ENCODE assay signal across 12 mouse cellular contexts in the genomic region with DNA sequence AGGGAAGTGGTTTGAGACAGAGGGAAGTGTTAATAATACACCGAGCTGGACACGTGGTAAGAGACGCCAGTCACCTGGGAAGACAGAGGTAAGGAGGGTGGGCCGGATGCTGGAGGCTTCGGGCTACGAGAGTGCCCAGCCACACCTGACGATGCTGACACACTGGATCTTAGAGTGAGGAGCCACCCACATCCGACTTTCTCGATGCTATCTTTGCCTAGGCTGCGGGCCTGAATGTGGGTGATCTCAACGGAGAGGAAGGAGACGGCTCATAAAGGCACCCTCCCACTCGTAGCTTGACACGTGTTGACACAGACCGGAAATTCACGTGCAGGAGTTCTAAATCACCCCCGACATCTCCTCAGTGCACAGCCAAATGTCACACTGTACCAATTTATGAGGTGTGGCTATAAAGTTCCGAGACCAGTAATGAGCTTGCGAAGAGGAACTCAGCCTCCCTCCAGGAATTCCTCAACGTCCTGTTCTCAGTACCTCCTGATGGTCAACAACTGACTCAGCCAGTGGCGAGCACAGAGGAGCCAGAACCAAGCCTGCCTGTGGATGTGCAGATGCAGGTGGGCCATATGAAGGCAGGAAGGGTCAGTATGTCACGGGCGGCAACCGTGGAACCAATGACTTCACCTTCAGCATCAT.
A peak's percentile ranks its signal among the peaks of the same experiment; 100 is the strongest.
DNase-seq lines count a peak whose midpoint lies in the region; ATAC-seq lines count a peak whose summit lies in the region.
"Had no signal": no experiment of that assay in that cellular context is flagged by ENCODE, and none has a peak within 500 bp of the region (broad histone marks: within the 10 kb centered on the region; RNA-seq: fewer than 3 reads in every experiment).

No protein-coding gene starts in this region.

- no peak overlapping the region for H3K4me3 ChIP-seq in hindbrain, embryonic 16.5 days (ENCODE audit: low read length)
- no peak overlapping the region for H3K4me3 ChIP-seq in hindbrain, embryonic 10.5 days
- peak overlapping the region; percentile 9; the same call in 1 of the 2 replicates for H3K4me3 ChIP-seq in limb, embryonic 10.5 days
- H3K4me3 ChIP-seq: forebrain, embryonic 15.5 days; heart, embryonic 10.5 days had no signal

- no peak overlapping the region for H3K4me2 ChIP-seq in hindbrain, embryonic 16.5 days (ENCODE audit: low read length)
- H3K4me2 ChIP-seq: forebrain, embryonic 15.5 days had no signal

- no peak overlapping the region for H3K9ac ChIP-seq in hindbrain, embryonic 16.5 days (ENCODE audit: low read depth, low read length)
- H3K9ac ChIP-seq: forebrain, embryonic 15.5 days had no signal

- H3K27ac ChIP-seq in hindbrain, embryonic 16.5 days (ENCODE audit: low read depth, low read length): no peak overlapping the region
- H3K27ac ChIP-seq in hindbrain, embryonic 10.5 days: no peak overlapping the region
- H3K27ac ChIP-seq in limb, embryonic 10.5 days: peak overlapping the region; percentile 50
- H3K27ac ChIP-seq: forebrain, embryonic 15.5 days; heart, embryonic 10.5 days; macrophage had no signal

- no peaks in the 10 kb centered on the region for H3K4me1 ChIP-seq in hindbrain, embryonic 16.5 days (ENCODE audit: control insufficient read depth, insufficient read depth, low read depth, low read length)
- peaks cover 11% of the 10 kb centered on the region; the same call in 1 of the 2 replicates for H3K4me1 ChIP-seq in hindbrain, embryonic 10.5 days (replicated peaks)
- peaks cover 27% of the 10 kb centered on the region for H3K4me1 ChIP-seq in limb, embryonic 10.5 days
- H3K4me1 ChIP-seq: forebrain, embryonic 15.5 days; heart, embryonic 10.5 days had no signal

- H3K36me3 ChIP-seq in hindbrain, embryonic 16.5 days (ENCODE audit: control insufficient read depth, insufficient read depth, low read length): no peaks in the 10 kb centered on the region
- no peaks in the 10 kb centered on the region for H3K36me3 ChIP-seq in hindbrain, embryonic 10.5 days
- H3K36me3 ChIP-seq in limb, embryonic 10.5 days: no peaks in the 10 kb centered on the region
- H3K36me3 ChIP-seq: forebrain, embryonic 15.5 days; heart, embryonic 10.5 days had no signal

- H3K27me3 ChIP-seq in hindbrain, embryonic 16.5 days (replicated peaks; ENCODE audit: control insufficient read depth, insufficient read depth, low read length): no peaks in the 10 kb centered on the region
- 0 out of 2 replicates have a peak, but pooled peaks cover 5% of the 10 kb centered on the region for H3K27me3 ChIP-seq in hindbrain, embryonic 10.5 days (ENCODE audit: insufficient read depth, poor library complexity, severe bottlenecking)
- H3K27me3 ChIP-seq in limb, embryonic 10.5 days (ENCODE audit: low read depth, poor library complexity, severe bottlenecking): peaks cover 18% of the 10 kb centered on the region; the same call in 1 of the 2 replicates
- H3K27me3 ChIP-seq: forebrain, embryonic 15.5 days had no signal

- no peaks in the 10 kb centered on the region for H3K9me3 ChIP-seq in hindbrain, embryonic 16.5 days (ENCODE audit: control insufficient read depth, low read length)
- no peaks in the 10 kb centered on the region for H3K9me3 ChIP-seq in hindbrain, embryonic 10.5 days
- H3K9me3 ChIP-seq in limb, embryonic 10.5 days (replicated peaks): no peaks in the 10 kb centered on the region
- H3K9me3 ChIP-seq: forebrain, embryonic 15.5 days; heart, embryonic 10.5 days had no signal

- peak; percentile 20; the same call in 1 of the 2 replicates for ATAC-seq in hindbrain, embryonic 16.5 days
- ATAC-seq in hematopoietic stem cell, adult 5-6 weeks (replicated peaks in 1 of 2; ENCODE audit: insufficient read depth in 1 of 2, low FRiP score in 2 of 2, low TSS enrichment in 1 of 2, low read depth in 1 of 2, poor library complexity in 2 of 2, severe bottlenecking in 2 of 2): peak; percentile 67 to 72
- ATAC-seq: forebrain, embryonic 15.5 days had no signal

- no peak for DNase-seq in hindbrain, embryonic 10.5 days (ENCODE audit: low spot score)
- peak; percentile 2 to 7 for DNase-seq in kidney, adult 8-10 months
- DNase-seq in limb, embryonic 10.5 days (ENCODE audit: low spot score): peak; percentile 72
- DNase-seq in thymus, postnatal 10 days (ENCODE audit: low spot score in 2 of 2): no peak
- DNase-seq in retina, postnatal 1 day: no peak
- no peak for DNase-seq in MN1 (ENCODE audit: low spot score)
- DNase-seq: cerebellum, postnatal 10 days had no signal

- WGBS in hindbrain, embryonic 16.5 days: 80% methylated on average over 24 of the region's 24 CpGs
- 90% methylated on average over 24 of the region's 24 CpGs for WGBS in hindbrain, embryonic 10.5 days
- 53% methylated on average over 24 of the region's 24 CpGs for WGBS in limb, embryonic 10.5 days

Comparison
In these comparisons a context has a peak if more than half of its experiments do, and no peak if none do; other contexts are left out.
1. DNase-seq: peak in kidney, adult 8-10 months (2 of 2) and limb, embryonic 10.5 days (single experiment); none in hindbrain, embryonic 10.5 days (single experiment), thymus, postnatal 10 days (0 of 2), retina, postnatal 1 day (single experiment) and MN1 (single experiment).